Mouse (Mus musculus): ENCODE data around the gene Vkorc1l1.

GRCm38 (mm10) chr5:129955792-129956191, 14.0 kb downstream of the Vkorc1l1 start:
- TF ChIP-seq USF1 (IDR thresholded peaks at IDR 0.05; ENCODE audit: low read depth) (no peak), POLR2A (IDR thresholded peaks at IDR 0.05; ENCODE audit: insufficient read length, low read depth) (no peak), TCF12 (IDR thresholded peaks at IDR 0.05; ENCODE audit: insufficient read depth, poor library complexity, severe bottlenecking) (no peak), MAX (IDR thresholded peaks at IDR 0.05; ENCODE audit: low read depth) (no peak), MYOG (IDR thresholded peaks at IDR 0.05; ENCODE audit: control insufficient read depth in 1 of 3, insufficient read depth in 1 of 3, insufficient read length in 2 of 3, low read depth in 2 of 3) (no peak), POLR2AphosphoS2 (IDR thresholded peaks at IDR 0.05; ENCODE audit: insufficient read length, low read depth) (no peak), E2F4 (IDR thresholded peaks at IDR 0.05; ENCODE audit: insufficient read depth) (no peak), CEBPB (IDR thresholded peaks at IDR 0.05; ENCODE audit: insufficient read depth, poor library complexity, severe bottlenecking) (no peak), REST (IDR thresholded peaks at IDR 0.05; ENCODE audit: insufficient read depth, insufficient read length) (no peak)
